Mouse (Mus musculus): ENCODE measurements around the gene Elp4. TPM values are rescaled to one million over a fixed set of nuclear protein-coding genes. Genes with fewer than 3 reads are reported as not detected.

Gene Elp4
- total RNA-seq, 2 experiments from 2014 or later, result 0.38 to 1.6 TPM

- ATAC-seq (replicated peaks; ENCODE audit: low FRiP score, poor library complexity, severe bottlenecking), result no peak
Observed at GRCm38 (mm10) chr2:105661623-105662066, 242.7 kb downstream of the Elp4 start.

DNA sequence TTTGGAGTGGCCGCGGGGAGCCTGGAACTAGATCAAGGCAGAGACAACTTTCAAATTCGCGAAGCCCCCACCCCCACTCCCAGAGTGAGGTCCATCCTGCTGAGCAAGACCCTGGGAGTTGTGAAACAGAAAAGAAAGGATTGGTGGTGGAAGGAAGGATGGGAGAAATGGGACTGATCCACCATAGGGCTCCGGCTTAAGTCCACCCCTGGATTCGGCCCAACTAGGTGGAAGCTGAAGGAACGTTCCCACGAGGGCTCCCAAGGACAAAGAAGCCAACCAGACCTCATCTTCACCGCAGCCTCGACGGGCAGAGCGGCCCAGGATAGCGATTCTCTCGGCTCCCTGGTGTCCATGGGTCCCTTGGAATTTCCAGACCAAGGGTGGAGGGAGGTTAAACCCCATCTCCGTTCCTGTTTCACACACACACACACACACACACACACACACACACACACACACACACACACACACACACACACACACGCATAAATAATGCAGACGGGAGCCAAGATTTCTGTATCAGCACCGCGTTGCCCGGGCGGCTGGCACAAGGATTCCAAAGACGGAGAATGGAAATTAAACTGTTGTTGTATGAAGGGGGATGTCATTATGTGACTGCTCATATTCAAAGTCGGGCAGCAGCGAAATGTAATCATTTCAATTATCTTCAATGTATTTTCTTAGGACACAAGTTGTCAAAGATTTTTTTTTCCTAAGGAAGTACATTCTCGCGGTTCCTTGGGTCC lies 243.3 kb downstream of the Elp4 start:
- ATAC-seq (replicated peaks; ENCODE audit: low FRiP score, poor library complexity, severe bottlenecking), result no peak

- ATAC-seq (replicated peaks; ENCODE audit: low FRiP score, poor library complexity, severe bottlenecking), result no peak
Observed at GRCm38 (mm10) chr2:105659926-105660873, 244.2 kb downstream of the Elp4 start.

DNA sequence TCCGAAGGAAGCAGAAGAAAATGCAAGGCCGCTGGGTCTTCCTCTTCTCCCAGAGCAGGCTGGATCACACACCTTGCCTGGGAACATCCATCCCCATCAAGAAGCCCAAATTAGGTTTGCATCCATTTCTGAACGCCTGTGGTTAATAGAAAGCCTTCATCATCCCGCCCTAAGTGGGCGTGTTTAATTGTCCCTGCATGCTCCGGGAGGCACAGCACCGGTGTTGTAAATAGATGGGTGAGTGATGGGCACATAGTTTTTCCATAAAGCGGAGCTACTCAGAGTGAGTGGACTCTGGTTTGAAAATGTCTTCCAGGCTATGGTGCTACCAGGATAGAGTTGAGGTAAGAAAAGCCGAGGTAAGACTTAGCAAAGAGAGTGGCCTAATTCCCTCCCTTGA lies 245.0 kb downstream of the Elp4 start:
- ATAC-seq (replicated peaks; ENCODE audit: low FRiP score, poor library complexity, severe bottlenecking), result no peak

- no peak for ATAC-seq (replicated peaks; ENCODE audit: low FRiP score, poor library complexity, severe bottlenecking)
Observed at GRCm38 (mm10) chr2:105656456-105656855, 247.9 kb downstream of the Elp4 start.

Other genes starting within 250 kb of the Elp4 start
- 1.3 TPM in 1 of 2 replicates, not detected in the other for gene Pax6, start 235.7 kb downstream of the Elp4 start, total RNA-seq (2015; ENCODE audit: low replicate concordance)
- not detected in 2 replicates for gene Pax6, start 235.7 kb downstream of the Elp4 start, total RNA-seq (2017; ENCODE audit: low replicate concordance)
- gene Immp1l, start 74 bp upstream of the Elp4 start, total RNA-seq (2015; ENCODE audit: low replicate concordance), result 7.7 and 27.9 TPM in 2 replicates
- gene Immp1l, start 74 bp upstream of the Elp4 start, total RNA-seq (2017; ENCODE audit: low replicate concordance), result 7.5 and 8.8 TPM in 2 replicates
- 5.0 TPM in 1 of 2 replicates, not detected in the other for gene Dnajc24, start 99.0 kb upstream of the Elp4 start, total RNA-seq (2015; ENCODE audit: low replicate concordance)
- 7.8 and 15.1 TPM in 2 replicates for gene Dnajc24, start 99.0 kb upstream of the Elp4 start, total RNA-seq (2017; ENCODE audit: low replicate concordance)